Mouse (Mus musculus) embryo, embryonic 10 days (tissue): ENCODE results near the gene Gm11639.

ENCODE experiments used
- DNase-seq: peaks from one replicate; pipeline ENCODE4 v3.0.0-alpha.2; 2015; ENCODE audit warnings: low spot score

Gene Gm11639

GRCm38 (mm10) chr11:104685548-104685947, at the start of gene Gm11639:
Gene Gm11639 (plus strand): TSS chr11:104685707.
- DNase-seq, result peak; percentile 32

- DNase-seq, result no peak
These were observed 48.5 kb upstream of the Gm11639 start for GRCm38 (mm10) chr11:104637010-104637409.

- peak; percentile 23 for DNase-seq
These were observed 47.5 kb upstream of the Gm11639 start for GRCm38 (mm10) chr11:104638006-104638405.

GRCm38 (mm10) chr11:104638906-104639305, 46.6 kb upstream of the Gm11639 start:
- DNase-seq, result no peak

GRCm38 (mm10) chr11:104639634-104640033, 45.9 kb upstream of the Gm11639 start:
- DNase-seq, result no peak

- DNase-seq, result no peak
These were observed 44.6 kb upstream of the Gm11639 start for GRCm38 (mm10) chr11:104640894-104641293.

- DNase-seq, result no peak
These were observed 42.3 kb upstream of the Gm11639 start for GRCm38 (mm10) chr11:104643236-104643635.

- DNase-seq, result no peak
These were observed 40.1 kb upstream of the Gm11639 start for GRCm38 (mm10) chr11:104645402-104645801.

- DNase-seq, result no peak
These were observed 39.3 kb upstream of the Gm11639 start for GRCm38 (mm10) chr11:104646173-104646572.

- no peak for DNase-seq
These were observed 38.9 kb upstream of the Gm11639 start for GRCm38 (mm10) chr11:104646611-104647010.

GRCm38 (mm10) chr11:104647188-104647867, 38.2 kb upstream of the Gm11639 start:
- no peak for DNase-seq

GRCm38 (mm10) chr11:104648571-104648970, 36.9 kb upstream of the Gm11639 start:
- peak; percentile 49 for DNase-seq

- no peak for DNase-seq
These were observed 24.9 kb upstream of the Gm11639 start for GRCm38 (mm10) chr11:104660599-104660998.

- no peak for DNase-seq
These were observed 24.4 kb upstream of the Gm11639 start for GRCm38 (mm10) chr11:104661106-104661505.

- no peak for DNase-seq
These were observed 23.8 kb upstream of the Gm11639 start for GRCm38 (mm10) chr11:104661531-104662205.

GRCm38 (mm10) chr11:104662573-104662972, 22.9 kb upstream of the Gm11639 start:
- no peak for DNase-seq

GRCm38 (mm10) chr11:104663241-104663877, 22.1 kb upstream of the Gm11639 start:
- DNase-seq, result no peak

- no peak for DNase-seq
These were observed 21.6 kb upstream of the Gm11639 start for GRCm38 (mm10) chr11:104663878-104664261.

- no peak for DNase-seq
These were observed 21.1 kb upstream of the Gm11639 start for GRCm38 (mm10) chr11:104664441-104664840.

GRCm38 (mm10) chr11:104667399-104667798, 18.1 kb upstream of the Gm11639 start:
- DNase-seq, result no peak

GRCm38 (mm10) chr11:104673412-104673811, 12.1 kb upstream of the Gm11639 start:
- no peak for DNase-seq

- DNase-seq, result no peak
These were observed 10.7 kb upstream of the Gm11639 start for GRCm38 (mm10) chr11:104674768-104675167.

- no peak for DNase-seq
These were observed 7.7 kb downstream of the Gm11639 start for GRCm38 (mm10) chr11:104693235-104693634.
